Mouse (Mus musculus): ENCODE measurements at regions not wholly inside any gene's neighbourhood (a gene's known extent, or its start where the extent isn't known, plus 50 kb on each side); places are given as distances from the start of the nearest gene placed in this dataset.

- peak; percentile 37 for DNase-seq
Measured at GRCm38 (mm10) chr8:109155489-109155888, 338.3 kb upstream of the Pmfbp1 start.

DNA sequence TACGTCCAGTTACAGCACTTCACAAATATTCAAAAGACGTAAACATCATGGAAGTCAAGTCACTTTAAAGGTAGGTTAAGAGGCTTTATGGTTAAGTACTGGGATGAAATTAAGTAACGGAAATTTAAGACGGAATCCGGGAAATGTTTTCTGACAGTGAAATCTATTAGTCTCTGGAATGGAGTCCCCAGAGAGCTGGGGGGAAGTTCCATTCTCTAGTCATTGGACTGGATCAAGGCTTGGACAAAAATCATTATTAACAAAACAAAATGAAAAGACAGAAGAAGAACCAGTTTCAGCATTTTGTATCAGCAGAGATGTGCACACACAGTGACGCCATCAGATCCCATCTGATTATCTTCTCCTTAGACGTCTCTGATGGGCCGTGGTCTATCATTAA lies 337.8 kb upstream of the Pmfbp1 start:
- DNase-seq = no peak

DNA sequence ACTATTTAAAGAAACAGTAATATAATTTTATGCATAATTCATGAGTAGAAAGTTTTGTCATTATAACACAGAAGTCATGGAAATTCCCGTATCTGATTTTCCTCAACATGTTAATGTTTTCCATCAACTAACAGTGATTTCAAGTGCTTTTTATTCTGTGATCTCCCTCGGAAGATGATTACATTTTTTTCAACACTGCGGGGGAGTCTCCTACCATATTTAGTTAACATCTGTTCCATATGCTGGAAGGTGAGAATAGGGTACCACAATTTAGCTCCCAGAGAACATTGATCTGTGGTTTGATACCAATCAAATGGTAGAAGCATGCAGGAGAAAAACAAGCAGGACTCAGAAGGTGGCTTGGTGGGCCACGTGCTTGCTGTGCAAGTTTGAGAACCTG lies 321.1 kb upstream of the Pmfbp1 start:
- no peak for DNase-seq

DNA sequence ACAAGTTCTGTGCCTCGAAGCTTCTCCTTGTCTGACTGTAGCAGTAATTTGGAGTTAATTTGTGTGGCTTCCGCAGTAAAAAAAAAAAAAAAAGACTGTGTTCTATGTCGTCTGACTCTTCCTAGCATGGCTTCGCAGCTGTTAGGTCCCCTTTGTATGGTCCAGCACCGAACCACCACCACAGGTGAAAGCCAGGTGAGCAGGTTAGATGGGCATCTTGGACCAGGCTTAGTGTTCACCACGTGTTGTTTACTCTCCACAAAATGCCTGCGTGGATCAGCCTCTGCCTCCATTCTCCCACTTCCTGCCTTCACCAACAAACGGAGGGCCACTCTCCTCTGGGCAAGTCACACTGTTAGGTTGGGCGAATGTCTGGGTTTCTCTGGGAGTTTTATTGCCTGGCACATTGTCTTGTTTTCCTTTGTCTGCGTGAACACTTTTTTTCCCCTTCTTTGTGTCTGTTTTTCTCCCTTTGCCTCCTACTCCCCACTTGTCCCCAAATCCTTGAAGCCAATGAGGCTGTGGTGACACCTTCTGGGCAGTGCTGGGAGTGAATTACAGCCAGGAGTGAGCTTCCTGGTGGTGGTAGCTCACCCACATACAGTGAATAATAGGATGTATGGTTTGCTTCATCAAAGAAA lies 308.1 kb upstream of the Pmfbp1 start:
- peak; percentile 84 for DNase-seq

DNA sequence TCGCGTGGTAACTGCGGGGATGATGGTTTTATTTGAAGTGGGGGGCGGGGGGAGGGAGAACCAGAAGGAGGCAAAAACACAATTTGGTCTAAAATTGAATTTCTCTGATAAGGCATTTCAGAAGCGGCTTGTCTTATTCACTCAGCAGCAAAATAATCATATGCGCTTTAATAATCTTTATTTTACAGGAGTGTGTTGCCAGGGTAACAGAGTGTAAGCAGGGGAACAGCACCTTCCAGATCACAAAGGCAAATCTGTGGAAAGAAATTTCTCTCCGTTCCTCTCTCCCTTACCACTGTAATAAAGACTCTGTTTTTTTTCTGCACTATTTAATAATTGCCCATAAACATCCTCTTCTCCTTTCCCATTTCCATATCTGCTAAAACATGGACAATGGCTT lies 306.2 kb upstream of the Pmfbp1 start:
- DNase-seq = no peak

DNA sequence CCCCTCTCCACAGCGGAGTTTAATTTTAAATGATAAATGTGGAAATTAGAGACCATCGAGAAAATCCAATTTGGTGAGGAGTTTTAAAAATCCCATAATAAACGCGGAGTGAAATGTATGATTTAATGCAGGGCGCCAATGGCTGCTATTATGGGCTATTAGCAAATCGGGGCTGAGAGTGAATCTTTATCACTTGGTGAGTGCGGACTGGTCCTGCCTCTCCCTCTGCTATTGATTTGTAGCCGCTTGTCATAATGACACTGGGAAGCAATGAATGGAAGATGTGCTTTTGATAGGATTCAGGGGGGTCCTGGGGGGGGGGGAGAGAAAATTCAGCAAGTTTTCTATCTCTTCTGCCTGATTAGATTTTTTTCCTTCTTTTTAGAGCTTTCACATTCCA lies 279.6 kb upstream of the Pmfbp1 start:
- no peak for DNase-seq

- no peak for DNase-seq
Measured at GRCm38 (mm10) chr8:109216318-109216717, 277.5 kb upstream of the Pmfbp1 start.

- DNase-seq = no peak
Measured at GRCm38 (mm10) chr8:109217326-109217725, 276.5 kb upstream of the Pmfbp1 start.

- peak; percentile 58 for DNase-seq
Measured at GRCm38 (mm10) chr8:109232281-109233234, 261.3 kb upstream of the Pmfbp1 start.

DNA sequence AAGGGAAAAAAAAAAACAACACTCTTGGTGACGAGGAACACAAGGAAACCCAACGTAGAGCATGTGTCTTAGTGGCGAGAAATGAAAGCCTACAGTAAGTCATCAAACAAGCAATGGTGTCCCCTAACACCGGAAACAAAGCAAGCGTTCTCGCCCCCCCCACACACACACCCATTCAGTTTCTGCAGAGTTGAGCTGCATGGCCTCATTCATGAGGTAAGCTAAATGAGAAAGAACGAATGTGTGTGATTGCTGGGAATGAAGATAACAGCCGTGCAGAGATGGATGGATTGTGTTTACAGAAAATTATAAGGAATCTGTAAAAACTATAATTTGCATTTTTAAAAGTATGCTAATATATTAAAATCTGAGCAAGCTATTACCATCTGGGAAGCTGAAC lies 248.3 kb upstream of the Pmfbp1 start:
- no peak for DNase-seq

DNA sequence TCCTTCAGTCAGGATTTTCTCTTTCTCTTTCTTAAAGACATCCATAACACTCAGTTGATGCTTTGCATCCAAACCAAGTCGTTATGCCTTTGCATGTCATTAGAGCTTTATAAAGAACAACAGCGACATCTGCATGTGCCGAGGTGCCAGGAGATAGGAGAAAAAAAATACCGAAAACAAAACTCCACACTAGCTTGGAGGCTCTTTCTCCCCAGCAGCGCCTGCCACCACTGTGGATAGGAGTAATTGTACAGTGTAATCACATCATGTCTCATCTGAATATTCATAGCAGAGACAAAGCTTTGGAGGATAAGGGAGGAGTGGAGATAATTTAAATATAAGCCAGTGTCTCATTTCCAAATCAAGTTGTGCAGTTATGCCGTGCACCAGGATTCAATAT lies 246.0 kb upstream of the Pmfbp1 start:
- DNase-seq = no peak

DNA sequence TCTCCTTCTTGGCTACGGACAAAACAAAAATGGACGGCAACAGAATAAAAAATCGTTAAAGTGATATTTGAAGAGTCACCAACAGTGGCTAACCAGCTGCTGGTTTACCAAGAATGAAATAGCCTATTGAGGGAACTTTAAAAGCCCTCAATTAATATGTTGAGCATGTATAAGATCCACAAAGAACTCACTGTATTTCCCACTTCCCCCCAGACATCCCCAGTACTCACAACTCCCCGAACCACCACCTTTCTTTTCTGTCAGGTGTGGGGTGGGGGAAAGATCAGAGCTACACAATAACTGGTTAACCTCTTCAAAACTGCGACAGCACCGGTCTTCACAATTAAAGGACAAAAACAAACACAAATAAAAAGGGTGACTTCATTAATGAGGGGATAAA lies 245.5 kb upstream of the Pmfbp1 start:
- no peak for DNase-seq

DNA sequence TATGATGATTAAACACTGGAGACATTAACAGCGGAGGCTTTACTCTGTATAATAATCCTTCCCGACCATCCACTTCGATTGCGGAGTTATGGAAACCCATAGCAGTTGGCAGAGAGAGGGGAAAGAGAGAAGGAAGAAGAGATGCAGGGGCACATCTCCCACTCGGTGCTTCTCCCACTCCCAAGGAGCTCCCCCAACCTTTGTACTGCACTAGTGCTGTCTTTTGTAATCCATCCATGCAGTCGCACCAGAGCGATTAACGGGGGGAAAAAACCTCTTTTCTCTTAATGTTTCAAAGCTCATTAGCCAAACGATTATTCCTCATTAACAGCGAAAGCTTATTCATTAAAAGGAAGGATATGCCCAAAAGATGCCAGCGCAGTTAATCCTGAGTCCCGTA lies 244.6 kb upstream of the Pmfbp1 start:
- no peak for DNase-seq

DNA sequence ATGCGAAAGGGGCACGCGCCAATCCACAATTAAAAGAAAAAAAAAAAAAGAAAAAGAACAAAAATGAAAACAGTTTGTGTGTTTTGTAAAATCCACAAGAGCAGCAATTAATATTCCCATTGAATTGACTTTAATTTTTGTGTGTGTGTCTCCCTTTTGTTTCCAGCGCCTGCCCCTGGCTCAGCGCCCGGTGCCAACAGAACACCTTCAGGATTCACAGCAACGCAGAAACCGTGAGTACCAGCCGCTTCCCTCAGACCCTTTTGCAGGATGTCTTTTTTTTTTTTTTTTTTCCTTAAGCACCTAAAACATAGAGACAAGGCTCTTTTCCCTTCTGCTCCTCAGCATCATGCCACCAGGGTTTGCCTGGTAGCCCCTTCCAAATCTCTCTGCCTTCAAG lies 244.1 kb upstream of the Pmfbp1 start:
- DNase-seq = no peak

- DNase-seq = no peak
Measured at GRCm38 (mm10) chr8:109250551-109250950, 243.3 kb upstream of the Pmfbp1 start.

DNA sequence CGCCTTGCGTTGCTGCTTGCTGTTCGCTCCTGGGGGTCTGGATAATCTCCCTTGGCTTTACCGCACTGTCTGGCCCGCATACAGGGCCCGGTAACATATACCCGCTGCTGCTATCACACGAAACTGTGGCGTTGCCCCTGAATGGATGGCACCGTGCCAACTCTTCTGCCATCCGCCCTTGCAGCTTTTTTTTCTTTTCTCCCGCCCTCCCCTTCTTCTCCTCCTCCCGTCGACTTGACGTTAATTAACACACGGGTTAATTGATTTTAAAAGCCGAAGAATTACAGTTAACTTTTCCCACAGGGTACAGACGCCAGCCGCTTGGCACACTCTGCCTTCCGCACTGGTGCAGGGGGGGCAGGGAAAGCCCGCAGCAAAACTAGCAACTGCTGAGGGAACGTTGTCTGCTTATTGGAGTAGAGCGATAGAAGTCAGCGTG lies 242.4 kb upstream of the Pmfbp1 start:
- no peak for DNase-seq

GRCm38 (mm10) chr8:109252404-109252803 lies 241.4 kb upstream of the Pmfbp1 start:
- DNase-seq = no peak

- peak; percentile 80 for DNase-seq
Measured at GRCm38 (mm10) chr8:109279129-109279528, 214.7 kb upstream of the Pmfbp1 start.

- DNase-seq = peak; percentile 19
Measured at GRCm38 (mm10) chr8:109280540-109280939, 213.3 kb upstream of the Pmfbp1 start.

GRCm38 (mm10) chr8:109281598-109281997 lies 212.2 kb upstream of the Pmfbp1 start:
- no peak for DNase-seq

DNA sequence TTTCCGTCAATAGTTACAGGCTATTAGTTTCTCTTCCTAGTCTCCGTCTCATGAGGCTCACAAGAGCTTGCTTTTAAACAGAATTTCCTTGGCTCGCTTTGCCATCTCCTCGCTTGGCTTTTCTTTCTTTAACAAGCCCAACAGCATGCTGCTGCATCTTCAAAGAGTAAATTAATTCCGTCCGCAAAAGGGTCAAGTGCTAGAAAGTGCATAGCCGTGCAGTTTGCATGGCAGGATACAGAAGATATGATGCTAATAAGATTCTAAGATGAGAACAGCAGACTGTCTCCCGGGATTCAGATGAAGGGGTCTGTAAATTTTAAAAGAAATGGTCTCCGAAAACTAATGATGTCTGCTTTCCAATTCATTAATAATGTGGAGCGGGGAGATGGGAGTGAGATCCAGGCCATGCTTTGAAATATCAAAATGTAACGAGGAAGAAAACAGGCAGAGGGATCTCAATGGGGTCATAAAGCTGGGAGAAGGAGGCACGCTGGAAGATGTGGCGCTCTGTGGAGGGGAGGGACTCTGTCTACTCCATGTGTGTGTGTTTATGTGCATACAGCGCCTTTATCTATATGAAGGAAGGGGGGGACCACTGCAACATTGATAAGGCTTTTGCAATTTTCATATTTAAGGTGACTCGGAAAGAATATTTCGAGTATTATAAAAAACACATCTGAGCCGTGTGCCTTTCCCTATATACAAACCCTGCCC lies 183.0 kb upstream of the Pmfbp1 start:
- peak; percentile 31 for DNase-seq

DNA sequence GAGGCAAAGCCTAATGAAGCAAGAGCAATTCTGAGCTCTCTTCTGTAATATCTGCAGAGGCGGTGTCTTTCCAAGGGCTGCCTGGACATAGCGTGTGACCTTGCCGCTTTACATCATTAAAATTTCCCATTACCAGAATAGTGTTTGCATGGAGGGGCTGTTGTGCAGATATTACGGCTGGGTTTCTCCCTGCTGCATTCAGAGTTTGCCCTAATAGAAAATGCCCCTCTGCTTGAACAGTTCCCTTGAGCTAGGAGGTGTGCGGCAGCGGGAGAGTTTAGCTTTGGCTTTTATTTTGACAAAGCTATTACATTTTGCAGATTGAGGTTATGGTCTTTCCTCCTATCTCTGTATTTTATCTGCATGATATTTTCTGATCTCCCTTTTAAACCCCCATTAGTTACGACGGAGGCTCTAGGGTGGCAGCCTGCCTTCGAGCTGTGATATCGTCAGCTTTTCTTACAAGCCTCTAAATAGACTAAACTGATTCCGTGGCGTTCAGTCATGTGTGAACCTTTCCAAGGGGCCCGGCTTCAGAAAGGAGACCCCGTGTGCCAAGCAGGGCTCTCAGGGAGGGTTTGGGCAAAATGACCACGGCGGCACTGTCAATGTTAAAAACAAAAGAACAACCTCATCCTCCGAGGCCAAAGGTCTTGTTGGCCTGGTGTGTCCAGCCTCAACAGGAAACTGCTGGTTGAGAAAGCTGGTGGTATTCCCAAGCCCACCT lies 182.2 kb upstream of the Pmfbp1 start:
- DNase-seq = peak; percentile 40

- DNase-seq = peak; percentile 79
Measured at GRCm38 (mm10) chr8:109312731-109313130, 181.1 kb upstream of the Pmfbp1 start.
